Mouse (Mus musculus) ES-E14 (cell line): ENCODE results near the gene Bglap2.

Experiments
- CHD2 ChIP-seq: IDR thresholded peaks from 2 replicates; pipeline ENCODE4 v1.6.1; 2014; ENCODE audit warnings: mild to moderate bottlenecking, low read depth, low read length, inconsistent platforms
- HCFC1 ChIP-seq: IDR thresholded peaks from 2 replicates; pipeline ENCODE4 v1.6.1; 2012; ENCODE audit warnings: low read length, inconsistent platforms, borderline replicate concordance; ENCODE audit not compliant: insufficient read depth
- MAFK ChIP-seq: IDR thresholded peaks from 2 replicates; pipeline ENCODE4 v1.6.1; 2014; ENCODE audit warnings: mild to moderate bottlenecking, low read depth, low read length, inconsistent platforms; ENCODE audit not compliant: insufficient read depth
- ZC3H11A ChIP-seq: IDR thresholded peaks from 2 replicates; pipeline ENCODE4 v1.6.1; 2012; ENCODE audit warnings: low read depth, mild to moderate bottlenecking, inconsistent platforms, low read length, borderline replicate concordance
- ZNF384 ChIP-seq: IDR thresholded peaks from 2 replicates; pipeline ENCODE4 v1.6.1; 2012; ENCODE audit warnings: low read depth, low read length, inconsistent platforms

DNA sequence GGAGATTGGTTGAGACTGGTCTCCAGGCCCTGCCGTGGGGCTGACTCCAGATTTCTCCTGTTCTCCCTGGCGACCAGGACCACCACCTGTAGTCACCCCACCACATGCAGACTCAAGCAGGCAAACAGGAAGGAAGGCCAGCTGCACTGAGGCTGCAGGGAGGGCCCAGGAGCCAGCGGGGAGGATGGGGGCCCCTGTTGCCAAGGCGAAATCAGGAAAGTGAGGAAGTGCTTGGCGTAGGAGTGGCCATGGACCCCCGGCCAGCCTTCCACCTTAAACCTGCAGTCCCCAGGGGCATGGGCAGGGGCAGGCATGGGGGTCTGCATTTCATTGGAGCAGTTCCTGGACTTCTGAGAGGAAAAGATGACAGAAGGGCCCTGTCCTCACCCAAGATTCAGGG is 17.4 kb downstream of the Bglap2 start:
- TF ChIP-seq CHD2, result no peak
- no peak for TF ChIP-seq ZNF384
- TF ChIP-seq ZC3H11A, result no peak
- no peak for TF ChIP-seq MAFK
- no peak for TF ChIP-seq HCFC1
